Mouse (Mus musculus): ENCODE data around the gene Trf.

DNA sequence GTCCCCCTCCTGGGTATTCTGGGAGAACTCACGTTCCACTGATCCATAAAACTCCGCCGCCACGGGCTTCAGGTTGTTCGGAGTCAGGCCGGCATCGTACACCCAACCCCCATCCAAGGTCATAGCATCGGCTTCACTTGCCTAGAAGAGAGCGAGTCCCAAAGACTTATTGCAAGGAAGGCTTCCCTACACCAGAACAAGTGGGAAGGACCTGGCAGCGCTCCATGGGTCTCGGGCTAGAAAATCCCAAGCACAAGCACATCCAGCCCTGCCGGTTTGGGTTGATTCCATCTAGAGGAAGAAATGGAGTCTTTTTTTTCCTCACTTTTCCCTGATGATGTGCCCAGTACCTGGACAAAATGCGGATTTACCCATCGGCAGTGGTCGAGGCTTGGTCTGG lies 3.4 kb downstream of the Trf start:
- TF ChIP-seq CTCF (IDR thresholded peaks at IDR 0.05; ENCODE audit: control insufficient read depth, insufficient read depth, insufficient replicate concordance, low read depth, low read length) (no peak), POLR2A (IDR thresholded peaks at IDR 0.05; ENCODE audit: control insufficient read depth, low read depth, low read length) (no peak)
